Mouse (Mus musculus) liver, embryonic 15.5 days (tissue): ENCODE data around the gene Mogat1. TPM values are rescaled to one million over a fixed set of nuclear protein-coding genes. Genes with fewer than 3 reads are reported as not detected.
"Not testable (repeated sequence)": the region's sequence is repeated elsewhere in the genome, so short reads cannot be mapped to it uniquely, and the experiment has no call there.

Experiments
- ATAC-seq: fragments of 200-750 bp; cut with Nextera tagmentation; 2 replicates; pipeline ENCODE4 v1.8.0; 2017; ENCODE audit warnings: moderate number of reproducible peaks, mild to moderate bottlenecking, moderate library complexity; ENCODE audit not compliant: insufficient read depth
- H3K27ac ChIP-seq: fragments of 300-500 bp; sonication (generic); replicated peaks from 2 replicates; pipeline ENCODE4 v1.5.1; 2015; ENCODE audit warnings: mild to moderate bottlenecking, inconsistent platforms
- H3K27me3 ChIP-seq: fragments of 300-500 bp; sonication (generic); 2 replicates; pipeline ENCODE4 v1.6.1; 2015; ENCODE audit warnings: mild to moderate bottlenecking, inconsistent platforms
- H3K36me3 ChIP-seq: fragments of 300-500 bp; sonication (generic); replicated peaks from 2 replicates; pipeline ENCODE4 v1.6.1; 2015; ENCODE audit warnings: moderate library complexity, mild to moderate bottlenecking, inconsistent platforms
- H3K4me1 ChIP-seq: fragments of 300-500 bp; sonication (generic); replicated peaks from 2 replicates; pipeline ENCODE4 v1.6.1; 2015; ENCODE audit warnings: inconsistent platforms
- H3K4me2 ChIP-seq: fragments of 300-500 bp; sonication (generic); 2 replicates; pipeline ENCODE4 v1.6.1; 2015; ENCODE audit warnings: moderate library complexity, mild to moderate bottlenecking, inconsistent platforms
- H3K4me3 ChIP-seq: fragments of 300-500 bp; sonication (generic); replicated peaks from 2 replicates; pipeline ENCODE4 v1.5.1; 2015; ENCODE audit warnings: mild to moderate bottlenecking, inconsistent platforms
- H3K9ac ChIP-seq: fragments of 300-500 bp; sonication (generic); 2 replicates; pipeline ENCODE4 v1.6.1; 2015; ENCODE audit warnings: moderate library complexity, mild to moderate bottlenecking, inconsistent platforms
- H3K9me3 ChIP-seq: fragments of 300-500 bp; sonication (generic); replicated peaks from 2 replicates; pipeline ENCODE4 v1.6.1; 2016; ENCODE audit warnings: inconsistent platforms
- WGBS: fragments of 180-500 bp; shearing (Covaris S2); methylation state at CpG from one replicate; pipeline ENCODE4 v1.1.7; 2015; ENCODE audit warnings: mixed read lengths; ENCODE audit not compliant: insufficient replicate concordance; 5-methylcytosine and 5-hydroxymethylcytosine counted together
- polyA plus RNA-seq: library from polyadenylated mRNA; unstranded; fragments of >200 nt; fragmentation: Nextera tagmentation; extraction: Ambion mirVana; gene quantifications from 2 replicates; pipeline ENCODE4 v1.2.1, GENCODE M21; 2015

Gene Mogat1
- polyA plus RNA-seq, 1 experiment from 2014 or later, result not detected

- Histone ChIP-seq H3K4me2 (peak overlapping the region; percentile 62), H3K9ac (no peak overlapping the region), H3K36me3 (no peaks in the 10 kb centered on the region), H3K4me3 (peak overlapping the region; percentile 30), H3K27me3 (no peaks in the 10 kb centered on the region; the same call in 1 of the 2 replicates), H3K9me3 (no peaks in the 10 kb centered on the region), H3K4me1 (peaks cover 14% of the 10 kb centered on the region), H3K27ac (no peak overlapping the region)
- 17% methylated on average over 16 of the region's 16 CpGs for WGBS
- ATAC-seq, result peak; percentile 70
Measured at GRCm38 (mm10) chr1:78537494-78538010, 26.8 kb downstream of the Mogat1 start.

- H3K9me3 ChIP-seq, result no peaks in the 10 kb centered on the region
- peaks cover 14% of the 10 kb centered on the region for H3K4me1 ChIP-seq
- WGBS, result 57% methylated on average over 5 of the region's 5 CpGs
- no peaks in the 10 kb centered on the region; the same call in 1 of the 2 replicates for H3K27me3 ChIP-seq
- no peak overlapping the region for H3K4me2 ChIP-seq
- H3K4me3 ChIP-seq, result no peak overlapping the region
- no peak for ATAC-seq
- H3K27ac ChIP-seq, result no peak overlapping the region
- no peak overlapping the region for H3K9ac ChIP-seq
- no peaks in the 10 kb centered on the region for H3K36me3 ChIP-seq
Measured at GRCm38 (mm10) chr1:78538396-78538795, 27.6 kb downstream of the Mogat1 start.

- ATAC-seq, result no peak
- WGBS, result 48% methylated on average over 6 of the region's 6 CpGs
- Histone ChIP-seq H3K4me1 (peaks cover 14% of the 10 kb centered on the region), H3K27ac (no peak overlapping the region), H3K27me3 (no peaks in the 10 kb centered on the region; the same call in 1 of the 2 replicates), H3K9ac (no peak overlapping the region), H3K4me2 (no peak overlapping the region), H3K4me3 (no peak overlapping the region), H3K36me3 (no peaks in the 10 kb centered on the region), H3K9me3 (no peaks in the 10 kb centered on the region)
Measured at GRCm38 (mm10) chr1:78539166-78539565, 28.4 kb downstream of the Mogat1 start.

DNA sequence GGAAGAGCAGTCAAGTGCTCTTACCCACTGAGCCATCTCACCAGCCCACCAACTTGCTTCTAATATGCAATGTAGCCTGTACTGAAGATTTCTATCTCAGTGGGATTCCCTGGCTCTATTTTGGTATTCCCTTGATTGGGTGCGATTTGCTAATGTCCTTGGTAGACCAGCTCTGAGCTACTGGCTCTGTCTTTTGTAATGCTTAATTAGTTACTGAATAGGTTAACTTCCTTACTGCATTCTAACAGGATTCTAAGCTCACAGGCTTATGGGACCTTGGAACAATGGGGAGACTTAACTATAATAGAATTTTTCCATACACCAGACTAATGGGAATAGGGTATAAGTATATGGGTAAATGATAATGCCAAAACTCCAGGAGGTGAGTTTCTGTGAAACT is 32.8 kb downstream of the Mogat1 start:
- not testable (repeated sequence) for H3K27ac ChIP-seq, H3K4me2 ChIP-seq, H3K27me3 ChIP-seq, ATAC-seq, H3K9me3 ChIP-seq, H3K9ac ChIP-seq, H3K4me3 ChIP-seq, H3K4me1 ChIP-seq, H3K36me3 ChIP-seq
- 72% methylated on average over 1 of the region's 1 CpGs for WGBS

DNA sequence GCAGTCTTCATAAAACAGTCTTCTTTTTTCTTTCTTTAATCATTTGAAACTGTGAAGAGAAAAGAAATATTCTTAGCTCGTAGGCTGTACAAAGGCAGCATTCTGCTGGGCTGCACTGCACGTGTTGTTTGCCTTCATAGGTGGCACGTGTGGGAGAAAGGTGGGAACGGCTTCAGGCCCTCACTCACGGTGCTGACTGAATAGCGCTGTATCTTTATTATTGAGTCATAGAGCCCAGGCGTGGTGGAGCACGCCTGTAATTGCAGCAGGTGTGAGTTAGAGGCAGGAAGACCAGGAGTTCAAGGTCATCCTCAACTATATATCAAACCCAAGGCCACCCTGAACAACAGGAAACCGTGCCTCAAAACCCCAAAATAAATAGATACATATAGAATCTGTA is 35.5 kb downstream of the Mogat1 start:
- Histone ChIP-seq H3K27ac (no peak overlapping the region), H3K9ac (no peak overlapping the region), H3K27me3 (no peaks in the 10 kb centered on the region), H3K4me2 (no peak overlapping the region), H3K9me3 (no peaks in the 10 kb centered on the region), H3K4me1 (no peaks in the 10 kb centered on the region), H3K4me3 (no peak overlapping the region), H3K36me3 (no peaks in the 10 kb centered on the region)
- no peak for ATAC-seq
- WGBS, result 70% methylated on average over 9 of the region's 9 CpGs

GRCm38 (mm10) chr1:78548961-78549360 is 38.2 kb downstream of the Mogat1 start:
- H3K4me1 ChIP-seq, result no peaks in the 10 kb centered on the region
- 50% methylated on average over 6 of the region's 6 CpGs for WGBS
- H3K4me3 ChIP-seq, result no peak overlapping the region
- no peak overlapping the region for H3K9ac ChIP-seq
- no peaks in the 10 kb centered on the region for H3K36me3 ChIP-seq
- no peak overlapping the region for H3K27ac ChIP-seq
- H3K9me3 ChIP-seq, result no peaks in the 10 kb centered on the region
- H3K4me2 ChIP-seq, result no peak overlapping the region
- no peaks in the 10 kb centered on the region for H3K27me3 ChIP-seq
- ATAC-seq, result no peak

GRCm38 (mm10) chr1:78554012-78554666 is 43.3 kb downstream of the Mogat1 start:
- Histone ChIP-seq H3K27me3 (no peaks in the 10 kb centered on the region), H3K4me2 (no peak overlapping the region), H3K9me3 (no peaks in the 10 kb centered on the region), H3K36me3 (no peaks in the 10 kb centered on the region), H3K4me3 (no peak overlapping the region), H3K9ac (no peak overlapping the region), H3K4me1 (no peaks in the 10 kb centered on the region), H3K27ac (no peak overlapping the region)
- no peak for ATAC-seq
- WGBS, result 32% methylated on average over 8 of the region's 8 CpGs

DNA sequence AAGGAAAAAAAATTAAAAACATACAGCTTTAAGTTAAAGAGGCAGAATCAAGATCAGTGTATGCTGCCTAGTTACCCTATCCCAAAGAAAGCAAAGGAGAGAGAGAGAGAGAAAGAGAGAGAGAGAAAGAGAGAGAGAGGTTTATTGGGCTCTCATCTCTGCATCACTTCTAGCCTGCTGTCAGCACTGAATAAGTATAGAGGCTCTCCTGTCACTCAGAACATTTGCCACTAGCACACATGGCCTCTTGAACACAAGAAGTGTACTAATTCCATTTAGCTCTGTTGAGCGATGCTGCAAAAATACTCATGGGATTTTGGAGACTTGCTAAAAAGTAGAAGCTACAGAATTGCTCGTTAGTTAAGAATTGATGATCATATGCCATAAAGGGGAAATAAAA is 56.2 kb downstream of the Mogat1 start:
- ATAC-seq, result no peak
- Histone ChIP-seq H3K4me2 (no peak overlapping the region), H3K9ac (no peak overlapping the region), H3K36me3 (no peaks in the 10 kb centered on the region), H3K4me3 (no peak overlapping the region), H3K27ac (no peak overlapping the region), H3K4me1 (no peaks in the 10 kb centered on the region), H3K27me3 (no peaks in the 10 kb centered on the region), H3K9me3 (no peaks in the 10 kb centered on the region)
- WGBS, result 57% methylated on average over 2 of the region's 2 CpGs

DNA sequence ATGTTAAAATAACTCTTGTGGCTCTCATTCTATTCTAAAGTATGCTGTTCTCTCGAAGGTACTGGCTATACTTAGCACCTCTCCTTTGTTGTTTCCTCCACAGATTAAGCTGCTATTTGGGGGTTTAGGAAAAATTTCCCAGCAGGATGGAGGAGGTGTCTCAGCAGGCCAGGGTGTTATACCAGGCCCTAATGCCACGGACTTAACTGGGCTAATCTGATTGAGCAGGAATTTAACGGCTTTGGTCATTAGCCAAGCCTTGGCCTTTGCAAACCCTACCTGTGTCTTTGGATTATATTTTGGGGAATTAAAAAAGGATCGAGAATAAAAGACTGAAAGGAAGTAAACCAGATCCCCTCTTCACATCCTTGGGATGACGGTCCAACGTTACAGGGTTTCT is 56.6 kb downstream of the Mogat1 start:
- Histone ChIP-seq H3K27ac (no peak overlapping the region), H3K4me2 (no peak overlapping the region), H3K27me3 (no peaks in the 10 kb centered on the region), H3K9ac (no peak overlapping the region), H3K36me3 (no peaks in the 10 kb centered on the region), H3K4me1 (no peaks in the 10 kb centered on the region), H3K4me3 (no peak overlapping the region), H3K9me3 (no peaks in the 10 kb centered on the region)
- 34% methylated on average over 6 of the region's 6 CpGs for WGBS
- ATAC-seq, result no peak

DNA sequence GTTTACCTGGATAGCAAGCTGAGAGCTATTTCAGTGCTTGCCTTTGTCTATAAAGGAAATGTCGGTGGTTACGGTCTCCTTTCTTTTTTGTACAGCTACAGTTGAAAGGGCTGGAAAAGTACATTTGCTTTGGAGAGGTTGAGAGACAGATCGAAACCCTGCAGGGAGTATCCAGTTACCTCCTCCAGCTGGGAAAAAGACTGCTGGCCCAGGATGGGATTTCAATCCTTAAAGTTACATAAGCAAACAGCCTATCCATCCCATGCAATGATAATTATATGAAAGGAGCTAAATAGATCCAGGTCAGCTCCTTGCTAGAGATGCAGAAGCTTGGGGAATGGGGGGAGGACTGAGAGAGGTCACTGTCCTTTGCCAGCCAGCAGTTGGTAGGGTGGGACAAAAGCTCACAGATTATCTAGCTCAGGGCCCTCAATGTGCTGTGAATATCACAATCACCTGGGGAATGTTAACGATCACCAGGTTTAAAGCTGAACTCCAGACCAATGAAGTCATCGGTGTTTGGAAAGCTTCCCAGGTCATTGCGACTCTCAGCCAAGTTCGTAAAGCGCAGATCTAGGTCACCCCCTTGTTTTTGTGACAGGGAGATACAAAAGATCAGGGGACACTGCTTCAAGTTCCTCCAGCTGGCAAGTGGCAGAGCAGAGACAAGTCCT is 57.2 kb downstream of the Mogat1 start:
- no peaks in the 10 kb centered on the region for H3K36me3 ChIP-seq
- no peak overlapping the region for H3K27ac ChIP-seq
- WGBS, result 46% methylated on average over 8 of the region's 8 CpGs

DNA sequence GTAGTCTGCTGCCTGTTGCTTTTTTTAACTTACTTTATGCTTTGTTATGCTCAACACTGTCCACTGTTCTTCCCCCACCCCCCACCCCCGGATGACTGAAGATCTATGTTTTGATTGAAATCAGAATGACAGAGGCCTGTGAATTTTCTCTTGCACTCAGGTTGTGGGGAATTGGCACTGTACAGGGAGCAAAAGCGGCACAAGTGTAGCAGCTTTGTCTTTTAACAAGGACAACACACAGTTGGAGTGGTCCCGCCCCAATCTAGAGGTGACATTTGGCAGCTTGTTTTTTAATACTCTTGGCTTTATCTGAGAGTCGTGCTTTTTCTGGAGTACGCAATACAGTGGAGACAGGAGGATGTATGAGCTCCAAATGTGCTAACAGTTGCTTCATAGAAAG is 58.8 kb downstream of the Mogat1 start:
- no peaks in the 10 kb centered on the region for H3K9me3 ChIP-seq
- 68% methylated on average over 5 of the region's 5 CpGs for WGBS
- H3K4me1 ChIP-seq, result no peaks in the 10 kb centered on the region
- ATAC-seq, result no peak
- H3K36me3 ChIP-seq, result no peaks in the 10 kb centered on the region
- H3K4me3 ChIP-seq, result no peak overlapping the region
- H3K27me3 ChIP-seq, result no peaks in the 10 kb centered on the region
- no peak overlapping the region for H3K4me2 ChIP-seq
- H3K9ac ChIP-seq, result no peak overlapping the region
- no peak overlapping the region for H3K27ac ChIP-seq

More for the DNA sequence above, 57.2 kb downstream of the Mogat1 start:
- H3K27me3 ChIP-seq, result no peaks in the 10 kb centered on the region
- H3K4me1 ChIP-seq, result no peaks in the 10 kb centered on the region
- ATAC-seq, result no peak
- no peaks in the 10 kb centered on the region for H3K9me3 ChIP-seq
- no peak overlapping the region for H3K9ac ChIP-seq
- H3K4me2 ChIP-seq, result no peak overlapping the region
- H3K4me3 ChIP-seq, result no peak overlapping the region
